Mouse (Mus musculus) myocyte (in vitro differentiated cells): ENCODE measurements around the gene Vmn2r82.
"Not testable (repeated sequence)": the region's sequence is repeated elsewhere in the genome, so short reads cannot be mapped to it uniquely, and the experiment has no call there.

Source experiments
- CEBPB ChIP-seq: IDR thresholded peaks from 2 replicates; pipeline ENCODE4 v1.6.1; 2011; ENCODE audit warnings: mild to moderate bottlenecking, moderate library complexity; ENCODE audit not compliant: poor library complexity, insufficient read depth, severe bottlenecking
- E2F4 ChIP-seq: IDR thresholded peaks from one replicate; pipeline ENCODE4 v1.6.1; 2011; ENCODE audit warnings: mild to moderate bottlenecking, control low read depth, moderate library complexity; ENCODE audit not compliant: insufficient read depth
- MYOD1 ChIP-seq, 3 experiments: IDR thresholded peaks; one replicate each; pipeline ENCODE4 v1.6.1; 2011; ENCODE audit warnings: control low read depth in 2 of 3, low read depth in 2 of 3, mild to moderate bottlenecking in 2 of 3, moderate library complexity in 1 of 3; ENCODE audit not compliant: insufficient read length in 2 of 3, control insufficient read depth in 1 of 3
- MYOG ChIP-seq, 3 experiments: IDR thresholded peaks; one replicate each; pipeline ENCODE4 v1.6.1; 2011; ENCODE audit warnings: control low read depth in 2 of 3, low read depth in 2 of 3, mild to moderate bottlenecking in 2 of 3; ENCODE audit not compliant: insufficient read length in 2 of 3, control insufficient read depth in 1 of 3, insufficient read depth in 1 of 3
- POLR2A ChIP-seq: IDR thresholded peaks from one replicate; pipeline ENCODE4 v1.6.1; 2011; ENCODE audit warnings: low read depth, mild to moderate bottlenecking, control low read depth, moderate library complexity; ENCODE audit not compliant: insufficient read length
- POLR2AphosphoS2 ChIP-seq: IDR thresholded peaks from one replicate; pipeline ENCODE4 v1.6.1; 2011; ENCODE audit warnings: low read depth, control low read depth; ENCODE audit not compliant: insufficient read length
- TCF12 ChIP-seq: IDR thresholded peaks from one replicate; pipeline ENCODE4 v1.6.1; 2011; ENCODE audit warnings: mild to moderate bottlenecking, control low read depth; ENCODE audit not compliant: poor library complexity, insufficient read depth, severe bottlenecking
- TCF3 ChIP-seq: IDR thresholded peaks from one replicate; pipeline ENCODE4 v1.6.1; 2011; ENCODE audit warnings: low read depth, control low read depth; ENCODE audit not compliant: insufficient read length
- USF1 ChIP-seq: IDR thresholded peaks from one replicate; pipeline ENCODE4 v1.6.1; 2011; ENCODE audit warnings: low read depth, mild to moderate bottlenecking, control low read depth, moderate library complexity

DNA sequence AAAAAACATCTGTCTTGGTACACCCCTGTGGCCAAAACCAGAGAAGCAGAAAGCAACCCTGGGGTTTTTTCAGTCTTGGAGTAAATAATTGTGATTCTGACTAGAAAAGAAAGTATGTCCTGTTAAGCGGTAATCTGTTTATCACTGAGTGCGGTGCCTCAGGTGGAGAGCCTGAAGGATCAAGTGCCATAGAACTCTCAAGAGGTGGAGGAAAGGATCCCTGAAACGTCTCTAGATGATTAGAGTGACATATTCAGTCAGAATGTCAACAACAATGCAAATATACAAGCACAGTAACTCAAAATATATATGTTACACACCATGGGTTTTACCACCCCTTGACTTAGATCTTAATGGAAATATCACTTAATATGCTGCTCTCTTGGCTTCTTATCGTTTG, at the start of gene Vmn2r82:
- TF ChIP-seq MYOG (IDR thresholded peaks at IDR 0.05; ENCODE audit: control insufficient read depth in 1 of 3, insufficient read depth in 1 of 3, insufficient read length in 2 of 3, low read depth in 2 of 3); POLR2A; MYOD1 (IDR thresholded peaks at IDR 0.05; ENCODE audit: control insufficient read depth in 1 of 3, insufficient read length in 2 of 3, low read depth in 2 of 3); POLR2AphosphoS2; E2F4; CEBPB; TCF12; USF1; TCF3: not testable (repeated sequence)
